Mouse (Mus musculus) brain, embryonic 14.5 days (tissue): ENCODE measurements at regions not wholly inside any gene's neighbourhood (a gene's known extent, or its start where the extent isn't known, plus 50 kb on each side); places are given as distances from the start of the nearest gene placed in this dataset.

Experiments used
- CTCF ChIP-seq: fragments of 200-500 bp; IDR thresholded peaks from 2 replicates; pipeline ENCODE4 v1.5.1; 2012; ENCODE audit warnings: inconsistent platforms, mild to moderate bottlenecking, moderate library complexity, borderline replicate concordance; ENCODE audit not compliant: insufficient read depth, insufficient read length; ENCODE audit errors: extremely low read depth
- POLR2A ChIP-seq: fragments of 200-500 bp; IDR thresholded peaks from 2 replicates; pipeline ENCODE4 v1.6.1; 2012; ENCODE audit warnings: mild to moderate bottlenecking, inconsistent platforms, borderline replicate concordance; ENCODE audit not compliant: poor library complexity, insufficient read depth, insufficient read length, severe bottlenecking; ENCODE audit errors: extremely low read depth

DNA sequence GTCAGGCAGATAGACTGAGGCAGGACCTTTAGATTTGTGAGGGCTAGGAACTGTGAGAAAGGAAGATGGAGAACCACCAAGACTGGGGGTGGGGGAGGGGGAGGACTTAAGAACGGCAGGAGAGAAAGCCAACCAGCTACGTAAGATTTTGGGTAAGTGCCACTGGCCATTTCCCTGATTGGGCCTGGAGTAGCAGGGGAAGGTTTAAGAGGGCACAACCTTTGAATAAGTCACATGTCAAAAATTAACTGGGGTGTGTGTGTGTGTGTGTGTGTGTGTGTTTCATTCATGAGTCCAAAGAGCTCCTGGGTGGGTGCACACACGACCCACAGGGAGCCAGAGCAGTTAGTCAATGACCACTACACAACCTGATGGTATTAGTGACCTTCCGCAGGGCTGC is 161.6 kb upstream of the Ctnnb1 start:
- no peak for TF ChIP-seq CTCF
- no peak for TF ChIP-seq POLR2A
